ENCODE assay signal across 8 mouse cellular contexts in the genomic region with DNA sequence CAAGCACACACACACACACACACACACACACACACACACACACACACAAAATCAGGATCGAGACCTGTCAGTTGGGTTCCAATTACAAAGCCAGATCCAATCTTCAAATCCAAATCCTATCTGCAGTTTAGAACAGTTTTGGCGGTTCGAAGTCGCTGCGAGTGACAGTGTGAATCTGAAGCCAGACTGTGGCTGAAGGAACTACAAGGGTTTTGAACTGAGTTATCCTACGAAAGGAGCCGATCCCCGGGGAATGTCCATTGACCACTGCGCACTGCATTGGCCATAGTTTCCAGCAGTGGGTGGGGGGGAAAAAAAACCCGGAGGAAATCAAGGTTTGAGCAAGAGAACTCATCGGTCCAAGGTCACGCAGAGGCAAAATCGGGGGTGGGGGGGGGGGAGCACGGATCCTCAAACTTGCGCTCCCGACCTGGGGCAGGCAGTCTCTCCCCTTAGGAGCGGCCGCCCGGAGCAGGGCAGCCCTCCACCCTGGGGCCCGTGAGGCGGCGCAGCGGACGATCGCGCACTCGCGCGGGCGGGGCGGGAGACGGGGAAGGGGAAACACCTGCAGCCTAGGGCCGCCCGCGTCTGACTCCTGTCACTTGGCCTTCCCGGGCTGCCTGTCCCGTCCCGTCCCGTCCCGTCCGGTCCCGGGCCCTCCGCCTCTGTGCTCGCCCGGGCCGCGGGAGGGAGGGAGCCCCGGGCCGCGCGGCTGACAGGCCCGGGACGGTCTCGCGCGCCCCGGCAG. TPM values are rescaled to one million over a fixed set of nuclear protein-coding genes. Genes with fewer than 3 reads are reported as not detected.
DNase-seq lines count a peak whose midpoint lies in the region; ATAC-seq lines count a peak whose summit lies in the region.

No protein-coding gene starts in this region.

- peak; percentile 65 for ATAC-seq in kidney, embryonic 15.5 days (replicated peaks; ENCODE audit: low FRiP score)
- no peak for ATAC-seq in frontal cortex, adult (ENCODE audit: low TSS enrichment)

- no peaks in the 10 kb centered on the region for H3K27me3 ChIP-seq in heart, embryonic 10.5 days (ENCODE audit: insufficient read depth, poor library complexity, severe bottlenecking)
- no peaks in the 10 kb centered on the region for H3K27me3 ChIP-seq in kidney, embryonic 15.5 days

- H3K9me3 ChIP-seq in heart, embryonic 10.5 days, result no peaks in the 10 kb centered on the region
- H3K9me3 ChIP-seq in kidney, embryonic 15.5 days (replicated peaks), result no peaks in the 10 kb centered on the region

- peak overlapping the region; percentile 100 for H3K4me3 ChIP-seq in heart, embryonic 10.5 days
- H3K4me3 ChIP-seq in kidney, embryonic 15.5 days (replicated peaks), result peak overlapping the region; percentile 99

- 0 out of 2 replicates have a peak, but pooled peaks cover 5% of the 10 kb centered on the region for H3K36me3 ChIP-seq in heart, embryonic 10.5 days
- 0 out of 2 replicates have a peak, but pooled peaks cover 6% of the 10 kb centered on the region for H3K36me3 ChIP-seq in kidney, embryonic 15.5 days

- DNase-seq in urinary bladder, adult 18-20 months (ENCODE audit: low spot score in 2 of 2), result peak; percentile 33 to 54
- no peak for DNase-seq in urinary bladder, postnatal 10 days (ENCODE audit: low spot score)
- DNase-seq in embryo, embryonic 11 days, result peak; percentile 68
- DNase-seq in heart, embryonic 10.5 days (ENCODE audit: low spot score), result no peak
- DNase-seq in lung, postnatal 25 days (ENCODE audit: low spot score), result peak; percentile 60
- peak; percentile 71 to 83 for DNase-seq in spleen, postnatal 10 days (ENCODE audit: low spot score in 2 of 2)

- H3K4me2 ChIP-seq in kidney, embryonic 15.5 days, result peak overlapping the region; percentile 90

- H3K4me1 ChIP-seq in heart, embryonic 10.5 days, result peaks cover 38% of the 10 kb centered on the region
- H3K4me1 ChIP-seq in kidney, embryonic 15.5 days, result peaks cover 37% of the 10 kb centered on the region

- H3K9ac ChIP-seq in kidney, embryonic 15.5 days, result peak overlapping the region; percentile 97

- H3K27ac ChIP-seq in heart, embryonic 10.5 days, result peak overlapping the region; percentile 100
- H3K27ac ChIP-seq in kidney, embryonic 15.5 days, result peak overlapping the region; percentile 91

- 2% methylated on average over 44 of the region's 57 CpGs for WGBS in heart, embryonic 10.5 days
- WGBS in kidney, embryonic 15.5 days, result 2% methylated on average over 34 of the region's 57 CpGs

RNA-seq across cellular contexts. Expression of a gene that starts 1.8 kb away (rescaled TPM):
- 37.5 and 41.2 TPM in 2 replicates for polyA plus RNA-seq in heart, embryonic 10.5 days (2016; fragmentation: Nextera tagmentation; extraction: Ambion mirVana)
- polyA plus RNA-seq in kidney, embryonic 15.5 days (2015; fragmentation: Nextera tagmentation; extraction: Ambion mirVana), result 45.3 and 49.8 TPM in 2 replicates

RNA-seq across cellular contexts. Expression of a gene that starts 2.7 kb away (rescaled TPM):
- polyA plus RNA-seq in heart, embryonic 10.5 days (2016; fragmentation: Nextera tagmentation; extraction: Ambion mirVana), result 31.6 and 33.0 TPM in 2 replicates
- 42.0 and 45.5 TPM in 2 replicates for polyA plus RNA-seq in kidney, embryonic 15.5 days (2015; fragmentation: Nextera tagmentation; extraction: Ambion mirVana)

RNA-seq across cellular contexts. Expression of a gene that starts 50.6 kb away (rescaled TPM):
- 58.7 and 77.1 TPM in 2 replicates for polyA plus RNA-seq in heart, embryonic 10.5 days (2016; fragmentation: Nextera tagmentation; extraction: Ambion mirVana)
- 102 and 105 TPM in 2 replicates for polyA plus RNA-seq in kidney, embryonic 15.5 days (2015; fragmentation: Nextera tagmentation; extraction: Ambion mirVana)

Comparison
In these comparisons a context has a peak if more than half of its experiments do, and no peak if none do; other contexts are left out.
1. DNase-seq: peak in urinary bladder, adult 18-20 months (2 of 2), embryo, embryonic 11 days (single experiment), lung, postnatal 25 days (single experiment) and spleen, postnatal 10 days (2 of 2); none in urinary bladder, postnatal 10 days (single experiment) and heart, embryonic 10.5 days (single experiment).